In genomic region chr4:44622682-44623434, GRCm38 (mm10) we compare ENCODE assay signal across 16 mouse cellular contexts.
A peak's percentile ranks its signal among the peaks of the same experiment; 100 is the strongest.
DNase-seq lines count a peak whose midpoint lies in the region; ATAC-seq lines count a peak whose summit lies in the region.
"Had no signal": no experiment of that assay in that cellular context is flagged by ENCODE, and none has a peak within 500 bp of the region (broad histone marks: within the 10 kb centered on the region; RNA-seq: fewer than 3 reads in every experiment).

No protein-coding gene starts in this region.

- no peaks in the 10 kb centered on the region for H3K27me3 ChIP-seq in neural tube, embryonic 11.5 days (ENCODE audit: control insufficient read depth, insufficient read depth, low read length)
- no peaks in the 10 kb centered on the region for H3K27me3 ChIP-seq in hindbrain, embryonic 15.5 days
- no peaks in the 10 kb centered on the region for H3K27me3 ChIP-seq in neural tube, embryonic 13.5 days
- H3K27me3 ChIP-seq: embryonic facial prominence, embryonic 12.5 days; forebrain, embryonic 15.5 days had no signal

- H3K4me1 ChIP-seq in neural tube, embryonic 11.5 days (ENCODE audit: control insufficient read depth, insufficient read depth, low read length), result no peaks in the 10 kb centered on the region
- peaks cover 20% of the 10 kb centered on the region for H3K4me1 ChIP-seq in hindbrain, embryonic 15.5 days (replicated peaks)
- peaks cover 32% of the 10 kb centered on the region for H3K4me1 ChIP-seq in neural tube, embryonic 13.5 days (replicated peaks)
- H3K4me1 ChIP-seq: embryonic facial prominence, embryonic 12.5 days; forebrain, embryonic 15.5 days; heart, embryonic 13.5 days had no signal

- H3K9ac ChIP-seq in neural tube, embryonic 11.5 days (ENCODE audit: low read length), result no peak overlapping the region
- no peak overlapping the region for H3K9ac ChIP-seq in hindbrain, embryonic 15.5 days
- H3K9ac ChIP-seq in neural tube, embryonic 13.5 days, result no peak overlapping the region
- H3K9ac ChIP-seq: embryonic facial prominence, embryonic 12.5 days; forebrain, embryonic 15.5 days; heart, embryonic 13.5 days had no signal

- 0 out of 2 replicates have a peak overlapping the region, but pooled peaks have one; percentile 20 for H3K27ac ChIP-seq in neural tube, embryonic 11.5 days (ENCODE audit: low read depth, low read length)
- peak overlapping the region; percentile 20; the same call in 1 of the 2 replicates for H3K27ac ChIP-seq in hindbrain, embryonic 15.5 days (replicated peaks)
- H3K27ac ChIP-seq in neural tube, embryonic 13.5 days (replicated peaks), result peak overlapping the region; percentile 66
- H3K27ac ChIP-seq: embryonic facial prominence, embryonic 12.5 days; forebrain, embryonic 15.5 days; heart, embryonic 13.5 days had no signal

- no peak overlapping the region for H3K4me2 ChIP-seq in neural tube, embryonic 11.5 days (ENCODE audit: low read depth)
- no peak overlapping the region for H3K4me2 ChIP-seq in hindbrain, embryonic 15.5 days
- H3K4me2 ChIP-seq in neural tube, embryonic 13.5 days, result no peak overlapping the region
- H3K4me2 ChIP-seq: embryonic facial prominence, embryonic 12.5 days; forebrain, embryonic 15.5 days; heart, embryonic 13.5 days had no signal

- no peaks in the 10 kb centered on the region for H3K36me3 ChIP-seq in neural tube, embryonic 11.5 days (ENCODE audit: control insufficient read depth, insufficient read depth, low read length)
- H3K36me3 ChIP-seq in hindbrain, embryonic 15.5 days, result no peaks in the 10 kb centered on the region
- no peaks in the 10 kb centered on the region for H3K36me3 ChIP-seq in neural tube, embryonic 13.5 days
- H3K36me3 ChIP-seq: embryonic facial prominence, embryonic 12.5 days; forebrain, embryonic 15.5 days; heart, embryonic 13.5 days had no signal

- DNase-seq in neural tube, embryonic 11.5 days (ENCODE audit: low spot score), result no peak
- DNase-seq in neural tube, embryonic 10.5 days (ENCODE audit: extremely low spot score, low spot score), result no peak
- DNase-seq in heart, adult 11 months, result no peak
- no peak for DNase-seq in urinary bladder, adult 18-20 months (ENCODE audit: low spot score in 2 of 2)
- DNase-seq in thymus, postnatal 25 days, result no peak
- DNase-seq: adrenal gland, postnatal 10 days; cerebellum, adult 11-12 months; cerebellum, adult 9-10 months; cerebellum, postnatal 25 days; gastrocnemius, postnatal 14 days; heart, postnatal 36 days had no signal

- 62% methylated on average over 17 of the region's 17 CpGs for WGBS in neural tube, embryonic 11.5 days
- WGBS in hindbrain, embryonic 15.5 days, result 61% methylated on average over 17 of the region's 17 CpGs
- 37% methylated on average over 17 of the region's 17 CpGs for WGBS in neural tube, embryonic 13.5 days

- no peaks in the 10 kb centered on the region for H3K9me3 ChIP-seq in neural tube, embryonic 11.5 days (ENCODE audit: control insufficient read depth, low read length)
- H3K9me3 ChIP-seq in hindbrain, embryonic 15.5 days, result no peaks in the 10 kb centered on the region
- no peaks in the 10 kb centered on the region for H3K9me3 ChIP-seq in neural tube, embryonic 13.5 days
- H3K9me3 ChIP-seq: embryonic facial prominence, embryonic 12.5 days; forebrain, embryonic 15.5 days; heart, embryonic 13.5 days had no signal

- no peak overlapping the region for H3K4me3 ChIP-seq in neural tube, embryonic 11.5 days (ENCODE audit: low read depth, low read length)
- no peak overlapping the region for H3K4me3 ChIP-seq in hindbrain, embryonic 15.5 days
- H3K4me3 ChIP-seq in neural tube, embryonic 13.5 days, result no peak overlapping the region
- H3K4me3 ChIP-seq: embryonic facial prominence, embryonic 12.5 days; forebrain, embryonic 15.5 days; heart, embryonic 13.5 days had no signal

- peak; percentile 58 for ATAC-seq in neural tube, embryonic 11.5 days (ENCODE audit: insufficient read depth, low FRiP score, low TSS enrichment)
- peak; percentile 65; the same call in 1 of the 2 replicates for ATAC-seq in hindbrain, embryonic 15.5 days (ENCODE audit: low FRiP score, low read depth)
- peak; percentile 78 for ATAC-seq in neural tube, embryonic 13.5 days (ENCODE audit: low read depth)
- ATAC-seq: forebrain, embryonic 15.5 days had no signal
